Mouse (Mus musculus) cerebellum, adult 2 months (tissue): ENCODE measurements around the gene A930033H14Rik. TPM values are rescaled to one million over a fixed set of nuclear protein-coding genes. Genes with fewer than 3 reads are reported as not detected.

Experiments
- DNase-seq, 2 experiments: peaks; one replicate each; pipeline ENCODE4 v3.0.0; 2021
- H3K27ac ChIP-seq: fragments of 200-500 bp; 2 replicates; pipeline ENCODE4 v1.5.1; 2012; ENCODE audit warnings: low read length, control low read depth, inconsistent platforms; ENCODE audit not compliant: insufficient read depth
- H3K27me3 ChIP-seq: fragments of 200-500 bp; 2 replicates; pipeline ENCODE4 v1.6.1; 2012; ENCODE audit warnings: inconsistent platforms, mild to moderate bottlenecking, low read length, moderate library complexity; ENCODE audit not compliant: control insufficient read depth, insufficient read depth
- H3K4me1 ChIP-seq: fragments of 200-500 bp; 2 replicates; pipeline ENCODE4 v1.6.1; 2011; ENCODE audit warnings: low read length; ENCODE audit not compliant: control insufficient read depth, insufficient read depth
- H3K4me3 ChIP-seq: fragments of 200-500 bp; replicated peaks from 2 replicates; pipeline ENCODE3; 2011; ENCODE audit warnings: mild to moderate bottlenecking, low read depth, low read length, control low read depth; ENCODE audit not compliant: insufficient read depth
- CTCF ChIP-seq: fragments of 200-500 bp; IDR thresholded peaks from 2 replicates; pipeline ENCODE4 v1.5.1; 2011; ENCODE audit warnings: low read depth, mild to moderate bottlenecking, control low read depth, low read length, moderate library complexity, borderline replicate concordance; ENCODE audit not compliant: insufficient read depth
- POLR2A ChIP-seq: fragments of 200-500 bp; IDR thresholded peaks from 2 replicates; pipeline ENCODE4 v1.6.1; 2011; ENCODE audit warnings: low read length, control low read depth, borderline replicate concordance; ENCODE audit not compliant: insufficient read depth
- WGBS: fragments of 180-500 bp; shearing (Covaris S2); methylation state at CpG from one replicate; pipeline ENCODE4 v1.1.7; 2018; 5-methylcytosine and 5-hydroxymethylcytosine counted together
- polyA plus RNA-seq: library from polyadenylated mRNA; depleted of rRNA; stranded (reverse); fragments of >200 nt; gene quantifications from 2 replicates; pipeline ENCODE4 v1.2.3, GENCODE M21; 2012

The A930033H14Rik gene
- polyA plus RNA-seq, 1 experiment = 1.0 TPM

DNA sequence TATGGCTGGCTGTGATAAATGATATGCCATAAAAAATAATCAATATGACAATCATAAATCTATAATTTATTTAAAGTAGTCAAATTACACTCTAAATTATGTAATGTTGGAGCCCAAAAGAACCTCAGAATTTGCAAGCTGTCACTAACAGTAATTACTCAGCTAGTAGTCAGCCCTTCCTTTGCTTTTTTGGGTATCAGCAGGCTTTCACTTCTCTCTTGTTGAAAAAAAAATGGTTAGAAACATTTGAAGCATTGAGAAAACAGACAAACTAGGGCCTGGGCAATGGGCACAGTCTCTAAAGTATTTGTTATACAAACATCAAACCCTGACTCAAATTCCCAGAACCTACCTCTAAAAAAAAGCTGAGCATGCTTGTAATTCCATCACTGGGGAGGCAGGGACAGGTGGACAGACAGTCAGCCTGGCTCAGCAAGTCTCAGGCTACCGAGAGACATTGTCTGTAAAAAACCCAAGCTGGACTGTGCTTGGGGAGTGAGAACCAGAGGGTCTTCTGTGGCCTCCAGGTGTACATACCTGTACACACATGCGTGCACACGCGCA, 4.3 kb upstream of the A930033H14Rik start:
- no peaks in the 10 kb centered on the region for H3K4me1 ChIP-seq
- 97% methylated on average over 4 of the region's 4 CpGs for WGBS
- DNase-seq = no peak
- H3K27me3 ChIP-seq = no peaks in the 10 kb centered on the region
- H3K27ac ChIP-seq = no peak overlapping the region
- TF ChIP-seq POLR2A (no peak), CTCF (no peak)
- H3K4me3 ChIP-seq = no peak overlapping the region

DNA sequence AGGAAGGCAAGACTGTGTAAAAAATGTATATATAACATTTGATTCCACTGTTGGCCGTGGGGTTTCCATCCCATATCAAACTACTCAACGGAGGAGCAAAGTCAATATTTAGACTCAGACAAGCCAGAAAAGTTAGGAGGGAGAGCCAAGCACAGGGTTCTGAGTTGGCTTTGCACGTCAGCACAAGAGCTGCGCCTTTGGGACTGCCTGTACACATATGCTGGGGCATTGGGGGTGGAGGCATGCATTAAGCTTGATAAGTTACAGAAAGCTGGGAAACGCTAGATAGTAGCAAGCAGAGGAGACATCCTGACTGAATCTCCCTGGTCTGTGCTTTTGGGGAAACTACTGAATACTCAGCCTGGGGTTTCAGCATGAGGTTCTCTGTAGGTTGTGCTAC, 1.1 kb upstream of the A930033H14Rik start:
- 39% methylated on average over 5 of the region's 5 CpGs for WGBS
- no peak for TF ChIP-seq CTCF
- H3K4me1 ChIP-seq = peaks cover 4% of the 10 kb centered on the region; the same call in 1 of the 2 replicates
- H3K4me3 ChIP-seq = no peak overlapping the region
- H3K27me3 ChIP-seq = no peaks in the 10 kb centered on the region
- DNase-seq = no peak
- H3K27ac ChIP-seq = no peak overlapping the region

DNA sequence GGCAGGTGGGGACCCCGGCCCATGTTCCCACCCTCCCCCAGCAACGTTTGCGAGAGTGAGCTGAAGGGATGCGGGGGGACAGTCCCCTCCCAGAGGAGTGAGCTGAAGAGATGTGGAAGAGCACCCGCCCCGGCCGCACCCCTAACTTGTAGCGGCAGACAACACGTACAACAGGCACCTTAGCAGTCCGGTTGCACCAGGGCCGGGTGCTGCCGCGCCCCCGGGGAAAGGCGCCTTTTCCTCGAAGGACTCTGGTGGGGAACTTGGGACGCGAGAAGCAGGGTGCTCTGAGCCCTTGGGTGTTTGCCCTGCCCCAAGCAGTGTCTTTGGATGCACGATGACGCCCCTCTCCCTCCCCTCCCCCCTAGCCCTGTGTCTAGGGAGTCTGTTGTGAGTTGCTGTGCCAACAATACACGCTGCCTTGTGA, 566 bp upstream of the A930033H14Rik start:
- no peak overlapping the region for H3K27ac ChIP-seq
- DNase-seq = peak in 1 of 2 experiments; percentile 18
- under 1% methylated on average over 21 of the region's 21 CpGs for WGBS
- H3K4me3 ChIP-seq = peak overlapping the region; percentile 69
- H3K4me1 ChIP-seq = peaks cover 4% of the 10 kb centered on the region; the same call in 1 of the 2 replicates
- H3K27me3 ChIP-seq = no peaks in the 10 kb centered on the region
- no peak for TF ChIP-seq CTCF
- TF ChIP-seq POLR2A = no peak

DNA sequence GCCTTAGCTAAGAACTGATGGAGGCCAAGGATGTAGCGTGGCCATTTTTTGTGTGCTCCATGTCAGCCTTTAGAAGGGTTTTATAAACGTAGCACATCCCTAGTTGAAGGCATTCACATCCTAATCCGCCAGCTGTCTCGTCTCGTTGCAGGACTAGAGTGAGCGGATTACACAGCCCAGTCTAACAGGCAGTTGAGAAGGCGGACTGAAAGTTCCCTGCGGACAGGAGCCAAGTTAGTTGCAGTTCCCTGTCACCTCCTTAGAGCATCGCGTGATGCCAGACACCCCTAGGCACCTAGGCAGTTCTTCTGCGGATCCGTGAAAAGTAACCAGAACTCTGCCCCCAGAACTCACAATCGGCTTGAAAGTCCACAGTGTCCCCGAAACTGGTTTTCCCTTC, 922 bp downstream of the A930033H14Rik start:
- peak overlapping the region; percentile 49 for H3K4me3 ChIP-seq
- H3K4me1 ChIP-seq = peaks cover 4% of the 10 kb centered on the region; the same call in 1 of the 2 replicates
- DNase-seq = peak; percentile 27 to 31
- TF ChIP-seq POLR2A = no peak
- TF ChIP-seq CTCF = no peak
- H3K27ac ChIP-seq = no peak overlapping the region
- 25% methylated on average over 14 of the region's 14 CpGs for WGBS
- H3K27me3 ChIP-seq = no peaks in the 10 kb centered on the region

DNA sequence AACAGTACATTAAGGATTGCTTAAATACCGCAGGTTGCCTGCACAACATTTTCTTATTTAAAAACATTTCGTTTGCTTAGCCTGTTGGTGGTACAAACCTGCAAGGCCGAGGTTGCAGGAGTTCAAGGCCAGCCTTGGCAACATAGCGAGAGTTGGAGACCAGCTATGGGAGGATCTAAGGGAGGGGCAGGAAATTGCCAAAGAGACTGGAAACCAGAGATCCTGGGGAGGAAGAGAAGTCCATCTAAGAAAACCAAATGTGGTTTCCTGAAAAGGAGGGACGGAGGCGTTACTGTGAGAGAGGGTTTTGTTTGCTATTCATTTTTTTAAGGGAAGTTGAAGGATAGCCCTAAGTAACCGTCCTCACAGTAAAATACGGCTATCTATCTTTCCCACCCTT, 1.3 kb downstream of the A930033H14Rik start:
- DNase-seq = no peak
- Histone ChIP-seq H3K27ac (no peak overlapping the region), H3K4me1 (peaks cover 4% of the 10 kb centered on the region; the same call in 1 of the 2 replicates), H3K4me3 (peak overlapping the region; percentile 49), H3K27me3 (no peaks in the 10 kb centered on the region)
- no peak for TF ChIP-seq POLR2A
- TF ChIP-seq CTCF = no peak
- 86% methylated on average over 8 of the region's 8 CpGs for WGBS

DNA sequence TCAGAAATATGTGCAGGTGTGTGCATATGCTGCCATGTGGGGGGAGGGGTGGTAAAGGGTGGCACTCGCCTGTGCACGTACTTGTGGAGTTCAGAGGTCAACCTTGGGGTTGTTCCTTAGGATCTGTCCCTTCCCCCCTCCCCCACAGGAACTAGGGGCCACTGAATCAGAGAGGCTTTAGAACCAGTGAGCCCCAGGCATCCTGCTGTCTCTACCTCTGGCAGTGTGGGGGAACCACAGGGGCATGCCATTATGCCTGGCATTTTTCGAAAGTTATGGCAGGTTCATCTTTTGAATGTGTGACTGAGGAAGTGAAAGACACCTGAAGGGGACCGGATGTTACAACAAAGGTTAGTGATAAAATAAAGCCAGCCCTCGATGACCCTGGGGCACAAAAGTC, 2.2 kb downstream of the A930033H14Rik start:
- H3K27me3 ChIP-seq = no peaks in the 10 kb centered on the region
- peaks cover 4% of the 10 kb centered on the region; the same call in 1 of the 2 replicates for H3K4me1 ChIP-seq
- no peak overlapping the region for H3K4me3 ChIP-seq
- no peak for DNase-seq
- TF ChIP-seq POLR2A (no peak), CTCF (no peak)
- no peak overlapping the region for H3K27ac ChIP-seq
- WGBS = 86% methylated on average over 5 of the region's 5 CpGs

DNA sequence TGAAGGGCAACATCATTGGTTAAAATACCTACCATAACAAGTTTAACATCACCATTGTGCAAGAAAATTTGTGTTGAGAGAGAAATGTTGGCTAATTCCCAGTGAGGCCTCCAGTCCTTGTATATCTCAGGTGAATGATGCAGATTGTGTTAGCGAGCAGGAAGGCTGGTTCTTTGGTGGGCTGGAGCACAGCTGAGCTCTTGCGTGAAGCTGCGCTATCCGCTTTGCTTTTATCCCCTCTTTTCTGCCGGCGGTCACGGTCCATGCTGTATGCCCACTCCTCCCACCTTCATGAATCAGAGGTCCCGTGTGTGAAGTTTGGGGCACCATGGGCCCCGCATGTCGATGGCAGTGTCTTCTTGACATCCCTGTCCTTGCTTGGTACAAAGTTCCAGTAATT, 2.9 kb downstream of the A930033H14Rik start:
- 95% methylated on average over 10 of the region's 10 CpGs for WGBS
- TF ChIP-seq CTCF (no peak), POLR2A (no peak)
- no peak for DNase-seq
- no peaks in the 10 kb centered on the region for H3K27me3 ChIP-seq
- no peak overlapping the region for H3K4me3 ChIP-seq
- H3K27ac ChIP-seq = no peak overlapping the region
- H3K4me1 ChIP-seq = peaks cover 4% of the 10 kb centered on the region; the same call in 1 of the 2 replicates

DNA sequence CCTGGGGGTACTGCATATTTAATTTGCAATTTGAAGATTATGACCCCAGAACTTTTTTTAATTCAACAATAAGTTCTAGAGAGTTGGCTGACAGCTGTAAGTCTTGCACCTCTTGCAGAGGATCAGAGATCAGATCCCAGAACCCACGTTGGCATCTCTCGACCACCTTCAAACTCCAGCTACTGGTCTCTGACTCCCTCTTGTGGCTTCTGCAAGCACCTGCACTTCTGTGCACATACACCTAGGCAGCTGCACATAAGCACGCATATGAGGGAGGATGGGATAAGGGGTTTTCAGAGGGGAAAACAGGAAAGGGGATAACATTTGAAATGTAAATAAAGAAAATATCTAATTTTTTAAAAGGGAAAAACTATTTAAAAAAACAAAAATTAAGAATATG, 4.2 kb downstream of the A930033H14Rik start:
- DNase-seq = no peak
- 93% methylated on average over 3 of the region's 3 CpGs for WGBS
- TF ChIP-seq POLR2A (no peak), CTCF (no peak)

More for the DNA sequence above, 4.2 kb downstream of the A930033H14Rik start:
- Histone ChIP-seq H3K27ac (no peak overlapping the region), H3K27me3 (no peaks in the 10 kb centered on the region), H3K4me3 (no peak overlapping the region), H3K4me1 (peaks cover 4% of the 10 kb centered on the region; the same call in 1 of the 2 replicates)
